Mouse (Mus musculus): ENCODE results near the gene Cited2.

DNA sequence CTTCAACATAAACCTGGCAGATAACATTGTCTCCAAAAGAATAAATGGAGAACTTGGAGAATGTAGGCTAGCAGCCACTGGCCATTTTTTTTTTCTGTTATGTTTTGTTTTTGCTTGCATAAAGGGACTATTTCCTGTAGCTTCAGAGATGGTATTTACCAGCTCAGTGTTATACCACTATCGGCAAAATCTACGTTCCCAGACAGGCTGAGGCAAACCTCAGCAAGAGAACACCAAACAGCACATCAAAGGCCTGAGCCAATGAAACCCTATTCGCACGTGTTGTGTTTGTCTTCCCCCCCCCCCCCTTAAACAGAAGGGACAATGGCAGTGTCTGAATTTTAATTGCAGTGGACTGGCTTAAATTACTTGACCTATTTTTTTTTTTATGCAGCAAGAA, 5.7 kb downstream of the Cited2 start:
- TF ChIP-seq CTCF (IDR thresholded peaks at IDR 0.05; ENCODE audit: low read depth) (no peak), EP300 (IDR thresholded peaks at IDR 0.05; ENCODE audit: low read depth) (no peak)
